Mouse (Mus musculus) embryonic facial prominence, embryonic 10.5 days (tissue): Measurements from ENCODE around the gene Paxx. TPM values are rescaled to one million over a fixed set of nuclear protein-coding genes. Genes with fewer than 3 reads are reported as not detected.

Experiments
- DNase-seq: peaks from one replicate; pipeline ENCODE4 v3.0.0-alpha.2; 2017; ENCODE audit warnings: low spot score
- H3K27ac ChIP-seq: fragments of 300-500 bp; sonication (generic); replicated peaks from 2 replicates; pipeline ENCODE4 v1.5.1; 2016; ENCODE audit warnings: mild to moderate bottlenecking
- H3K27me3 ChIP-seq: fragments of 300-500 bp; sonication (generic); replicated peaks from 2 replicates; pipeline ENCODE4 v1.6.1; 2016; ENCODE audit warnings: low read depth, mild to moderate bottlenecking; ENCODE audit not compliant: poor library complexity, severe bottlenecking
- H3K36me3 ChIP-seq: fragments of 300-500 bp; sonication (generic); replicated peaks from 2 replicates; pipeline ENCODE4 v1.6.1; 2016; ENCODE audit warnings: mild to moderate bottlenecking, moderate library complexity
- H3K4me1 ChIP-seq: fragments of 300-500 bp; sonication (generic); 2 replicates; pipeline ENCODE4 v1.6.1; 2016
- H3K4me3 ChIP-seq: fragments of 300-500 bp; sonication (generic); 2 replicates; pipeline ENCODE4 v1.5.1; 2016; ENCODE audit warnings: mild to moderate bottlenecking, moderate library complexity
- H3K9me3 ChIP-seq: fragments of 300-500 bp; sonication (generic); 2 replicates; pipeline ENCODE4 v1.6.1; 2016; ENCODE audit warnings: mild to moderate bottlenecking
- WGBS: fragments of 180-500 bp; shearing (Covaris S2); methylation state at CpG from one replicate; pipeline ENCODE4 v1.1.7; 2016; 5-methylcytosine and 5-hydroxymethylcytosine counted together
- polyA plus RNA-seq: library from polyadenylated mRNA; unstranded; fragments of >200 nt; fragmentation: Nextera tagmentation; extraction: Ambion mirVana; gene quantifications from 2 replicates; pipeline ENCODE4 v1.2.1, GENCODE M21; 2016

Gene Paxx
- polyA plus RNA-seq, 1 experiment from 2014 or later, result 16.0 TPM

GRCm38 (mm10) chr2:25457022-25457896, 3.6 kb downstream of the Paxx start:
- Histone ChIP-seq H3K4me1 (peaks cover 25% of the 10 kb centered on the region), H3K27ac (no peak overlapping the region), H3K4me3 (0 out of 2 replicates have a peak overlapping the region, but pooled peaks have one; percentile 4), H3K9me3 (no peaks in the 10 kb centered on the region), H3K27me3 (no peaks in the 10 kb centered on the region), H3K36me3 (peaks cover 15% of the 10 kb centered on the region)
- WGBS, result 85% methylated on average over 9 of the region's 9 CpGs
- no peak for DNase-seq

- no peak for DNase-seq
- H3K4me3 ChIP-seq, result 0 out of 2 replicates have a peak within 1 kb of the TSS, but pooled peaks have one; percentile 4
- H3K36me3 ChIP-seq, result peaks cover 15% of the 10 kb centered on the region
- no peaks in the 10 kb centered on the region for H3K9me3 ChIP-seq
- H3K27me3 ChIP-seq, result no peaks in the 10 kb centered on the region
- H3K4me1 ChIP-seq, result peaks cover 22% of the 10 kb centered on the region
- WGBS, result 64% methylated on average over 14 of the region's 14 CpGs
- no peak within 1 kb of the TSS for H3K27ac ChIP-seq
These were observed 4.5 kb downstream of the Paxx start, which contains the start of gene Clic3 for GRCm38 (mm10) chr2:25456205-25456953. Gene Clic3, plus strand, starts transcription at chr2:25456838.

GRCm38 (mm10) chr2:25452951-25453350, 7.9 kb downstream of the Paxx start:
- peaks cover 4% of the 10 kb centered on the region; the same call in 1 of the 2 replicates for H3K36me3 ChIP-seq
- no peak overlapping the region for H3K27ac ChIP-seq
- no peak overlapping the region for H3K4me3 ChIP-seq
- 51% methylated on average over 1 of the region's 1 CpGs for WGBS
- DNase-seq, result no peak
- H3K27me3 ChIP-seq, result no peaks in the 10 kb centered on the region
- H3K4me1 ChIP-seq, result peaks cover 4% of the 10 kb centered on the region; the same call in 1 of the 2 replicates
- H3K9me3 ChIP-seq, result no peaks in the 10 kb centered on the region

- peaks cover 22% of the 10 kb centered on the region for H3K36me3 ChIP-seq
- no peaks in the 10 kb centered on the region for H3K27me3 ChIP-seq
- no peaks in the 10 kb centered on the region for H3K4me1 ChIP-seq
- H3K9me3 ChIP-seq, result no peaks in the 10 kb centered on the region
- H3K4me3 ChIP-seq, result no peak overlapping the region
- DNase-seq, result no peak
- 86% methylated on average over 8 of the region's 8 CpGs for WGBS
- H3K27ac ChIP-seq, result no peak overlapping the region
These were observed 9.8 kb downstream of the Paxx start for GRCm38 (mm10) chr2:25450853-25451647.

- no peaks in the 10 kb centered on the region for H3K27me3 ChIP-seq
- H3K9me3 ChIP-seq, result no peaks in the 10 kb centered on the region
- no peak overlapping the region for H3K27ac ChIP-seq
- 91% methylated on average over 14 of the region's 14 CpGs for WGBS
- no peaks in the 10 kb centered on the region for H3K4me1 ChIP-seq
- peaks cover 78% of the 10 kb centered on the region for H3K36me3 ChIP-seq
- no peak for DNase-seq
- H3K4me3 ChIP-seq, result no peak overlapping the region
These were observed 18.2 kb downstream of the Paxx start for GRCm38 (mm10) chr2:25442682-25443081.

- Histone ChIP-seq H3K4me3 (no peak overlapping the region), H3K27me3 (no peaks in the 10 kb centered on the region), H3K27ac (no peak overlapping the region), H3K9me3 (no peaks in the 10 kb centered on the region), H3K36me3 (peaks cover 66% of the 10 kb centered on the region), H3K4me1 (no peaks in the 10 kb centered on the region)
- no peak for DNase-seq
- WGBS, result 87% methylated on average over 20 of the region's 20 CpGs
These were observed 19.8 kb downstream of the Paxx start for GRCm38 (mm10) chr2:25441067-25441466.

GRCm38 (mm10) chr2:25436286-25436820, 24.5 kb downstream of the Paxx start:
- Histone ChIP-seq H3K4me1 (peaks cover 16% of the 10 kb centered on the region; the same call in 1 of the 2 replicates), H3K4me3 (no peak overlapping the region), H3K36me3 (peaks cover 34% of the 10 kb centered on the region), H3K27ac (no peak overlapping the region), H3K9me3 (no peaks in the 10 kb centered on the region), H3K27me3 (peaks cover 7% of the 10 kb centered on the region)
- DNase-seq, result no peak
- WGBS, result 95% methylated on average over 10 of the region's 10 CpGs

GRCm38 (mm10) chr2:25434292-25434691, 26.6 kb downstream of the Paxx start:
- H3K36me3 ChIP-seq, result peaks cover 28% of the 10 kb centered on the region
- H3K27me3 ChIP-seq, result peaks cover 27% of the 10 kb centered on the region
- DNase-seq, result no peak
- peaks cover 32% of the 10 kb centered on the region for H3K4me1 ChIP-seq
- WGBS, result 92% methylated on average over 8 of the region's 8 CpGs
- H3K9me3 ChIP-seq, result no peaks in the 10 kb centered on the region
- no peak overlapping the region for H3K27ac ChIP-seq
- H3K4me3 ChIP-seq, result no peak overlapping the region

GRCm38 (mm10) chr2:25433101-25433500, 27.8 kb downstream of the Paxx start:
- 89% methylated on average over 17 of the region's 17 CpGs for WGBS
- Histone ChIP-seq H3K27ac (no peak overlapping the region), H3K9me3 (no peaks in the 10 kb centered on the region), H3K4me1 (peaks cover 40% of the 10 kb centered on the region), H3K27me3 (peaks cover 33% of the 10 kb centered on the region), H3K4me3 (no peak overlapping the region), H3K36me3 (peaks cover 17% of the 10 kb centered on the region; the same call in 1 of the 2 replicates)
- DNase-seq, result no peak

- H3K4me3 ChIP-seq, result no peak overlapping the region
- DNase-seq, result no peak
- peaks cover 41% of the 10 kb centered on the region for H3K4me1 ChIP-seq
- H3K27ac ChIP-seq, result no peak overlapping the region
- 77% methylated on average over 11 of the region's 11 CpGs for WGBS
- H3K9me3 ChIP-seq, result no peaks in the 10 kb centered on the region
- H3K27me3 ChIP-seq, result peaks cover 33% of the 10 kb centered on the region
- H3K36me3 ChIP-seq, result peaks cover 12% of the 10 kb centered on the region; the same call in 1 of the 2 replicates
These were observed 28.4 kb downstream of the Paxx start for GRCm38 (mm10) chr2:25432326-25433098.

GRCm38 (mm10) chr2:25431308-25431855, 29.5 kb downstream of the Paxx start:
- peaks cover 8% of the 10 kb centered on the region; the same call in 1 of the 2 replicates for H3K36me3 ChIP-seq
- WGBS, result 52% methylated on average over 6 of the region's 6 CpGs
- H3K4me3 ChIP-seq, result no peak overlapping the region
- H3K27ac ChIP-seq, result no peak overlapping the region
- H3K4me1 ChIP-seq, result peaks cover 41% of the 10 kb centered on the region
- H3K9me3 ChIP-seq, result no peaks in the 10 kb centered on the region
- no peak for DNase-seq
- peaks cover 39% of the 10 kb centered on the region for H3K27me3 ChIP-seq
